Mouse (Mus musculus) testis, adult 2 months (tissue): ENCODE results near the gene Timeless.

Source experiments
- CTCF ChIP-seq: fragments of 200-500 bp; IDR thresholded peaks from 2 replicates; pipeline ENCODE4 v1.5.1; 2012; ENCODE audit warnings: low read depth, mild to moderate bottlenecking, inconsistent platforms, low read length, moderate library complexity; ENCODE audit not compliant: control insufficient read depth, insufficient read depth, insufficient replicate concordance
- POLR2A ChIP-seq: fragments of 200-500 bp; IDR thresholded peaks from 2 replicates; pipeline ENCODE4 v1.6.1; 2012; ENCODE audit warnings: low read depth, mild to moderate bottlenecking, inconsistent platforms, low read length, moderate library complexity; ENCODE audit not compliant: control insufficient read depth

GRCm38 (mm10) chr10:128194024-128194550 is 37.8 kb upstream of the Timeless start, which contains the start of gene Gls2:
- peak; percentile 19; the same call in 1 of the 2 replicates for TF ChIP-seq POLR2A
- TF ChIP-seq CTCF, result no peak
